Mouse (Mus musculus) olfactory bulb, adult 2 months (tissue): ENCODE data around the gene Pde8b. TPM values are rescaled to one million over a fixed set of nuclear protein-coding genes. Genes with fewer than 3 reads are reported as not detected.

ENCODE experiments used
- H3K27ac ChIP-seq: fragments of 200-500 bp; 2 replicates; pipeline ENCODE4 v1.5.1; 2012; ENCODE audit warnings: low read depth, low read length; ENCODE audit not compliant: insufficient read depth
- H3K4me1 ChIP-seq: fragments of 200-500 bp; 2 replicates; pipeline ENCODE4 v1.6.1; 2012; ENCODE audit warnings: low read length; ENCODE audit not compliant: control insufficient read depth, insufficient read depth
- H3K4me3 ChIP-seq: fragments of 200-500 bp; 2 replicates; pipeline ENCODE4 v1.5.1; 2012; ENCODE audit warnings: mild to moderate bottlenecking, low read depth, low read length, moderate library complexity; ENCODE audit not compliant: insufficient read depth
- CTCF ChIP-seq: fragments of 200-500 bp; IDR thresholded peaks from 2 replicates; pipeline ENCODE4 v1.5.1; 2012; ENCODE audit warnings: low read depth, mild to moderate bottlenecking, low read length, moderate library complexity; ENCODE audit not compliant: insufficient read depth
- POLR2A ChIP-seq: fragments of 200-500 bp; IDR thresholded peaks from 2 replicates; pipeline ENCODE4 v1.6.1; 2012; ENCODE audit warnings: mild to moderate bottlenecking, low read depth, low read length, moderate library complexity; ENCODE audit not compliant: insufficient read depth
- WGBS: fragments of 180-500 bp; shearing (Covaris S2); methylation state at CpG from one replicate; pipeline ENCODE4 v1.1.7; 2018; 5-methylcytosine and 5-hydroxymethylcytosine counted together
- polyA plus RNA-seq: library from polyadenylated mRNA; stranded (reverse); fragments of >200 nt; gene quantifications from 2 replicates; pipeline ENCODE4 v1.2.4, GENCODE M21; 2012; ENCODE audit warnings: low replicate concordance; ENCODE audit not compliant: missing spikeins, insufficient read depth, insufficient read length

Pde8b gene
- polyA plus RNA-seq, 1 experiment: not detected

DNA sequence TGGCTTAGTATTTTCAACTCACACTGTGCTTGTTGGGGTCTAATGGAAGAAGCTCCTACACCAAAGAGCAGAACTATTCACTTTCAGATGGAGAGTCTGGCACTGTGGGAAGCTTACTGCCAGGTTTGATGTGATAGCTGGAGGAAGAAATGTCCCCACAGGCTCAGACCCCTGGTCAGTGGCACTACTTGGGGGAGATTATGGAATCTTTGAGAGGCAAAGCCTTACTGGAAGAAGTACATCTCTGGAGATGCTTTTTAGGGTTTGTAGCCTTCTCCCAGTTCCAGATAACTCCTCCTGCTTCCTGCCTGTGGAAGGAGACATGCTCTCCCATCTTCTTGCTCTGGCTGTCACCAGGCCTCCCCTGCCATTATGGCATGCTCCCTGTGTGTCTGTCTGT lies 50.1 kb downstream of the Pde8b start:
- H3K27ac ChIP-seq: no peak overlapping the region
- H3K4me1 ChIP-seq: no peaks in the 10 kb centered on the region
- no peak for TF ChIP-seq POLR2A
- TF ChIP-seq CTCF: no peak
- no peak overlapping the region for H3K4me3 ChIP-seq

- TF ChIP-seq POLR2A (no peak), CTCF (no peak)
- WGBS: 80% methylated on average over 7 of the region's 7 CpGs
- H3K4me3 ChIP-seq: no peak overlapping the region
- H3K4me1 ChIP-seq: no peaks in the 10 kb centered on the region
- no peak overlapping the region for H3K27ac ChIP-seq
Observed at GRCm38 (mm10) chr13:95196106-95196705, 53.9 kb downstream of the Pde8b start.

GRCm38 (mm10) chr13:95191951-95192350 lies 58.2 kb downstream of the Pde8b start:
- 93% methylated on average over 5 of the region's 5 CpGs for WGBS
- TF ChIP-seq POLR2A: no peak
- no peak for TF ChIP-seq CTCF
- no peak overlapping the region for H3K4me3 ChIP-seq
- H3K4me1 ChIP-seq: no peaks in the 10 kb centered on the region
- H3K27ac ChIP-seq: no peak overlapping the region

DNA sequence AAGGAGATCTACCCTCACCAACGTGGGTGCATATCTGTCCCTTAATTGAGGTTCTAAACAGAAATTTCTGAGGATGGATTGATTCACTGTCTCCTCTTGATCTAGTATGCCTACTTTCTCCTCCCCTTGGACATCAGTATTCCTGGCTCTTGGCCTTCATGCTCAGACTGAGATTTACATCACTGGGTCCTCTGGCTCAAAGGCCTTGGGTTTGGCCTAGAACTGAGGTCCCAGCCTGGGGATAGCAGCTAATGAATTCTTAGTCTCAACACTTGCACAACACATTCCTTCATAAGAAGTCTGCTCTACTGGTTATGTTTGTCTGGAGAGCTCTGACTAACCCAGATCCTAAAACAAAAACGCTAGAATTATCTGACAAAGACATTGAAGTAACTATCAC lies 61.0 kb downstream of the Pde8b start:
- 77% methylated on average over 2 of the region's 2 CpGs for WGBS
- TF ChIP-seq POLR2A (no peak), CTCF (no peak)
- no peak overlapping the region for H3K4me3 ChIP-seq
- H3K4me1 ChIP-seq: no peaks in the 10 kb centered on the region
- no peak overlapping the region for H3K27ac ChIP-seq

- 83% methylated on average over 5 of the region's 5 CpGs for WGBS
Observed at GRCm38 (mm10) chr13:95187153-95187665, 62.9 kb downstream of the Pde8b start.

GRCm38 (mm10) chr13:95186741-95187035 lies 63.4 kb downstream of the Pde8b start:
- no peaks in the 10 kb centered on the region for H3K4me1 ChIP-seq
- no peak overlapping the region for H3K27ac ChIP-seq
- 62% methylated on average over 4 of the region's 4 CpGs for WGBS
- H3K4me3 ChIP-seq: no peak overlapping the region
- TF ChIP-seq CTCF (no peak), POLR2A (no peak)

More at GRCm38 (mm10) chr13:95187153-95187665, 62.9 kb downstream of the Pde8b start:
- H3K4me1 ChIP-seq: no peaks in the 10 kb centered on the region
- no peak for TF ChIP-seq CTCF
- TF ChIP-seq POLR2A: no peak
- H3K27ac ChIP-seq: no peak overlapping the region
- H3K4me3 ChIP-seq: no peak overlapping the region

GRCm38 (mm10) chr13:95185891-95186740 lies 64.0 kb downstream of the Pde8b start:
- Histone ChIP-seq H3K27ac (no peak overlapping the region), H3K4me1 (no peaks in the 10 kb centered on the region), H3K4me3 (no peak overlapping the region)
- 38% methylated on average over 10 of the region's 10 CpGs for WGBS
- TF ChIP-seq POLR2A (no peak), CTCF (no peak)

GRCm38 (mm10) chr13:95183686-95184085 lies 66.5 kb downstream of the Pde8b start:
- H3K27ac ChIP-seq: no peak overlapping the region
- 96% methylated on average over 2 of the region's 2 CpGs for WGBS

DNA sequence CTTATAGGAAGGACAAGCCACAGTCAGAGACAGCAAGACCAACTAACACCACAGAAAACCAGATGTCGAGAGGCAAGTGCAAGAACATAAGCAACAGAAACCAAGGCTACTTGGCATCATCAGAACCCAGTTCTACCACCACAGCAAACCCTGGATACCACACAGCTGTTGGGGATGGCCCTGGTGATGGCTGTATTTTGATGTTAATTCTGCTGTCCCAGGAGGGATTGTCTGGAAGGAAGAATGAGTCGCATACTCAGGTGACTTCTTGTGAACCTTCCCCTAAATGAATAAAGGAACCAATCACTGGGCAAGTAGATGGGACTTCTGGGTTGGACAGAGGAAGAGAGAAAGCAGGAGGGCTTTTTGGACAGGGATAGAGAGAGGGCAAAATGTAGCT lies 69.9 kb downstream of the Pde8b start:
- Histone ChIP-seq H3K27ac (no peak overlapping the region), H3K4me1 (peaks cover 8% of the 10 kb centered on the region), H3K4me3 (no peak overlapping the region)
- 94% methylated on average over 2 of the region's 2 CpGs for WGBS
- TF ChIP-seq POLR2A (no peak), CTCF (no peak)

More at GRCm38 (mm10) chr13:95183686-95184085, 66.5 kb downstream of the Pde8b start:
- TF ChIP-seq POLR2A (no peak), CTCF (no peak)
- Histone ChIP-seq H3K4me3 (no peak overlapping the region), H3K4me1 (no peaks in the 10 kb centered on the region)
